Mouse (Mus musculus) midbrain, embryonic 13.5 days (tissue): Measurements from ENCODE around the gene Hist1h1t. TPM values are rescaled to one million over a fixed set of nuclear protein-coding genes. Genes with fewer than 3 reads are reported as not detected.

Source experiments
- ATAC-seq: fragments of 200-750 bp; cut with Nextera tagmentation; 2 replicates; pipeline ENCODE4 v1.8.0; 2017; ENCODE audit warnings: mild to moderate bottlenecking, moderate TSS enrichment, moderate library complexity
- H3K27ac ChIP-seq: fragments of 300-500 bp; sonication (generic); 2 replicates; pipeline ENCODE4 v1.5.1; 2015; ENCODE audit warnings: inconsistent platforms, mild to moderate bottlenecking, moderate library complexity
- H3K27me3 ChIP-seq: fragments of 300-500 bp; sonication (generic); 2 replicates; pipeline ENCODE4 v1.6.1; 2015; ENCODE audit warnings: mild to moderate bottlenecking, inconsistent platforms
- H3K36me3 ChIP-seq: fragments of 300-500 bp; sonication (generic); 2 replicates; pipeline ENCODE4 v1.6.1; 2015; ENCODE audit warnings: mild to moderate bottlenecking, inconsistent platforms
- H3K4me1 ChIP-seq: fragments of 300-500 bp; sonication (generic); replicated peaks from 2 replicates; pipeline ENCODE4 v1.6.1; 2015; ENCODE audit warnings: inconsistent platforms
- H3K4me2 ChIP-seq: fragments of 300-500 bp; sonication (generic); replicated peaks from 2 replicates; pipeline ENCODE4 v1.6.1; 2015; ENCODE audit warnings: moderate library complexity, mild to moderate bottlenecking, inconsistent platforms
- H3K4me3 ChIP-seq: fragments of 300-500 bp; sonication (generic); replicated peaks from 2 replicates; pipeline ENCODE4 v1.5.1; 2015; ENCODE audit warnings: mild to moderate bottlenecking, inconsistent platforms
- H3K9ac ChIP-seq: fragments of 300-500 bp; sonication (generic); replicated peaks from 2 replicates; pipeline ENCODE4 v1.6.1; 2015; ENCODE audit warnings: mild to moderate bottlenecking, inconsistent platforms
- H3K9me3 ChIP-seq: fragments of 300-500 bp; sonication (generic); 2 replicates; pipeline ENCODE4 v1.6.1; 2016; ENCODE audit warnings: mild to moderate bottlenecking, inconsistent platforms
- WGBS: fragments of 180-500 bp; shearing (Covaris S2); methylation state at CpG from one replicate; pipeline ENCODE4 v1.1.7; 2015; 5-methylcytosine and 5-hydroxymethylcytosine counted together
- microRNA-seq: library from miRNA; unstranded; fragments of <30 nt; microRNA quantifications from one replicate; pipeline ENCODE4, GENCODE M21; 2016
- polyA plus RNA-seq: library from polyadenylated mRNA; unstranded; fragments of >200 nt; fragmentation: Nextera tagmentation; extraction: Ambion mirVana; gene quantifications from 2 replicates; pipeline ENCODE4 v1.2.1, GENCODE M21; 2015

Gene Hist1h1t
- polyA plus RNA-seq, 1 experiment from 2014 or later, result not detected

DNA sequence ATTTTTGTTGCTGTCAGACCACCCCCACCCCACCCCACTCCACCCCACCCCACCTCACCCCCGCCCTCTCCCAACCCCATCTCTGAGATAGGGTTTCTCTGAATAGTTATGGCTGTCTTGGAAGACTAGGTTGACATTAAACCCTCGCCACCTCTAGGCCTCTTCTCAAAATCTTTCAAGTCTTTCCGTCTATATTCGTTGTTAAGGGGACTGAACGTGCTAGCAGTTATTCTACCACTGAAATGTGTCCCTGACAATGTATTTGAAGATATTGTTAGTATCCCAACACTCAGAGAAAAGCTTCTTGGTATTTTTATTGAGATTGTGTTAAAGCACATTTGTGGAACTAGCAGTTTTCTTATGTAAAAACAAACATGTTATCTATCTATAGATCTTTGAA is 45.3 kb downstream of the Hist1h1t start:
- H3K27me3 ChIP-seq, result no peaks in the 10 kb centered on the region
- H3K4me1 ChIP-seq, result peaks cover 33% of the 10 kb centered on the region
- no peak overlapping the region for H3K27ac ChIP-seq
- no peaks in the 10 kb centered on the region for H3K36me3 ChIP-seq
- H3K4me3 ChIP-seq, result no peak overlapping the region
- H3K9me3 ChIP-seq, result no peaks in the 10 kb centered on the region
- H3K9ac ChIP-seq, result no peak overlapping the region
- ATAC-seq, result no peak
- 64% methylated on average over 5 of the region's 5 CpGs for WGBS
- H3K4me2 ChIP-seq, result peak overlapping the region; percentile 100; the same call in 1 of the 2 replicates

DNA sequence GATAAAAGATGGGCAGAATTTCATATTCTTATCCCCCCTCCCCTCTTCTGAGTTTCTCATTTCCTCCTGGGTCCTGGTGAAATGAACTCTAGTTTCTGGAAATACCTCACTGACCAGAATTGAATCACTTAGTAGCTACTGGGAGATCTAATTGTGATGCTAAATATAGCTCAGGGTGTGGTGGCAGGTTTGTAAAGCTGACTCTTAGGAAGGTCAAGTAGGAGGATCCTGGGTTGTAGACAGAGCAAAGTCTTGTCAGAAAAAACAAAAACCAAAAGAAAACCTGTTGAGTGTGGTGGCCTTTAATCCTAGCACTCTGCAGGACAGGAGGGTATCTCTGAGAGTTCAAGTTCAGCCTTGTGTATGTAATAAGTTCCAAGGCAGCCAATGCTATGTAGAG is 46.4 kb downstream of the Hist1h1t start:
- ATAC-seq, result no peak

DNA sequence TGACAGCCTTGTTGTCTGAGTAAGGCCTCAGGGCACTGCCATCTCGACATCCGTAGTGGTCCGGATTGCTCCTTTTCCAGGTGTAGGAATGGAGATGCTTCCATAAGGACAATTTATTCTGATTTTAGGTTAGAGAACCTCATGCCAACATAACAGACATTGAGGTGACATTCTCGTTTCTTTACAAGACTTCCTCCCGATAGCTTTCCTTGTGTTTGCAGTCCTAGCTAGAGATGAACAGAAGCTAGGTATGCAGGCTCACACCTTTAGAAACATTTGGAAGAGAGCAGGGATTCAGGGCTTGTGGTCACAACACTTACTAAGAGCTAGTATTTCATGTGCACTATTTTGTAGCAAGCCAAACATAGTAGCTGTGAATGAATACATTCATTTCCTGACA is 47.6 kb downstream of the Hist1h1t start:
- no peak overlapping the region for H3K9ac ChIP-seq
- ATAC-seq, result no peak
- no peak overlapping the region for H3K27ac ChIP-seq
- peaks cover 41% of the 10 kb centered on the region for H3K4me1 ChIP-seq
- H3K27me3 ChIP-seq, result no peaks in the 10 kb centered on the region
- 80% methylated on average over 5 of the region's 5 CpGs for WGBS
- no peak overlapping the region for H3K4me3 ChIP-seq
- no peaks in the 10 kb centered on the region for H3K36me3 ChIP-seq
- no peaks in the 10 kb centered on the region for H3K9me3 ChIP-seq
- H3K4me2 ChIP-seq, result no peak overlapping the region

More for the DNA sequence above, 46.4 kb downstream of the Hist1h1t start:
- Histone ChIP-seq H3K4me1 (peaks cover 35% of the 10 kb centered on the region), H3K9me3 (no peaks in the 10 kb centered on the region), H3K9ac (no peak overlapping the region), H3K4me2 (no peak overlapping the region), H3K4me3 (no peak overlapping the region), H3K27me3 (no peaks in the 10 kb centered on the region), H3K27ac (no peak overlapping the region), H3K36me3 (no peaks in the 10 kb centered on the region)

DNA sequence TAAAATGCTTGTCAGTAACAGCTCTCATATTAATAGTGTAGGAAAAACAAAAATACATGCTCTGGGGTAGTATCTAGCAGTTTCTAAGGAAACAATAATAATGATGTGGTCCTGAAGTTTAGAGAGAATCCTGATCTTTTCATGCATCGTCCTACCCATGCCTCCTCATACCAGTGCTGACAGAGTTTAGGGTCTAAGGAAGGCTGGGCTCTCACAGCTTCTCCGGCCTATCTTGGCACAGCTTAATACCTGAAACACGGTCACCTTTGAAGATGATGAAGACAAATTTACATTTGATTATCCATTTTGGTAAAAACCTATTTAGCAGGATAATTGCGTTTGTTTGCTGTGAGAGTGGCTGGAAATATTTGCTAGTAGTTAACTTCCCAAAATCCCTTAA is 48.3 kb downstream of the Hist1h1t start:
- 39% methylated on average over 4 of the region's 4 CpGs for WGBS
- no peaks in the 10 kb centered on the region for H3K27me3 ChIP-seq
- peak overlapping the region; percentile 39; the same call in 1 of the 2 replicates for H3K4me3 ChIP-seq
- no peaks in the 10 kb centered on the region for H3K36me3 ChIP-seq
- H3K4me1 ChIP-seq, result peaks cover 41% of the 10 kb centered on the region
- no peak overlapping the region for H3K9ac ChIP-seq
- peak overlapping the region; percentile 66; the same call in 1 of the 2 replicates for H3K4me2 ChIP-seq
- ATAC-seq, result no peak
- no peaks in the 10 kb centered on the region for H3K9me3 ChIP-seq
- peak overlapping the region; percentile 19; the same call in 1 of the 2 replicates for H3K27ac ChIP-seq

DNA sequence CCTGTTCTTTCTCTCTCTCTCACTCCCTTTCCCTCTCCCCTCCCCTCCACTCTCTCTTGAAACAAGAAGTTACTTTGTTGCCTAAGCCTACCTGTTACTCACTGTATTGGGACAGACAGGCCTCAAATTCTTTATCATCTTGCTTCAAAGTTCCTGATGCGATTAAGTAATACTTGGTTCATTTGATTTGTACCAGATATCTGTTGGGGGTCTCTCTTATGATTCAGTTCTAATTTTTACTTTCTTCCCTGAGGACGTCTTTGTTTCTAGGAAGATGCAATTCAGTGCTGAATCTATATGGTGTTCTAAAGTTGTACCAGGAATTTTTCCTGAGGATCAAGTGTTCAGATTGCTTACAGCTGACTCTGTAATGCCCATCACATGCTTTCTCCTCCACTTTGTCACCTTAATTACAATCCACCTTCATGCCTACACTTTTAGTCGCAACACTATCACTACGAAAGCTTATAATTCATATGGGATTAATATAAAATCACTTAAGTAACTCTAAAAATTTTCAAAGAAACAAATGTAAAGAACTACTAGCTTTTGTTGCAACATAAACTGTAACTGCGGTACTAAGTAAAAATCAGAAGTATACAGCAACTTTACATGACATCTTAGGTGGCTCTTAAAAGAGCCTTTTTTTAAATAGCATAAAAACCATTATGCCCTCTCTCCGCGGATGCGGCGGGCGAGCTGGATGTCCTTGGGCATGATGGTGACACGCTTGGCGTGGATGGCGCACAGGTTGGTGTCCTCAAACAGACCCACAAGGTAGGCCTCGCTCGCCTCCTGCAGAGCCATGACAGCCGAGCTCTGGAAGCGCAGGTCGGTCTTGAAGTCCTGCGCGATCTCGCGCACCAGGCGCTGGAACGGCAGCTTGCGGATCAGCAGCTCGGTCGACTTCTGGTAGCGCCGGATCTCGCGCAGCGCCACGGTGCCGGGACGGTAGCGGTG is 49.1 kb downstream of the Hist1h1t start:
- Histone ChIP-seq H3K27ac (peak overlapping the region; percentile 19; the same call in 1 of the 2 replicates), H3K9ac (peak overlapping the region; percentile 39; the same call in 1 of the 2 replicates), H3K27me3 (no peaks in the 10 kb centered on the region), H3K9me3 (no peaks in the 10 kb centered on the region), H3K4me2 (peak overlapping the region; percentile 66), H3K4me3 (peak overlapping the region; percentile 39), H3K36me3 (no peaks in the 10 kb centered on the region), H3K4me1 (peaks cover 34% of the 10 kb centered on the region)
- no peak for ATAC-seq
- WGBS, result 2% methylated on average over 15 of the region's 36 CpGs

DNA sequence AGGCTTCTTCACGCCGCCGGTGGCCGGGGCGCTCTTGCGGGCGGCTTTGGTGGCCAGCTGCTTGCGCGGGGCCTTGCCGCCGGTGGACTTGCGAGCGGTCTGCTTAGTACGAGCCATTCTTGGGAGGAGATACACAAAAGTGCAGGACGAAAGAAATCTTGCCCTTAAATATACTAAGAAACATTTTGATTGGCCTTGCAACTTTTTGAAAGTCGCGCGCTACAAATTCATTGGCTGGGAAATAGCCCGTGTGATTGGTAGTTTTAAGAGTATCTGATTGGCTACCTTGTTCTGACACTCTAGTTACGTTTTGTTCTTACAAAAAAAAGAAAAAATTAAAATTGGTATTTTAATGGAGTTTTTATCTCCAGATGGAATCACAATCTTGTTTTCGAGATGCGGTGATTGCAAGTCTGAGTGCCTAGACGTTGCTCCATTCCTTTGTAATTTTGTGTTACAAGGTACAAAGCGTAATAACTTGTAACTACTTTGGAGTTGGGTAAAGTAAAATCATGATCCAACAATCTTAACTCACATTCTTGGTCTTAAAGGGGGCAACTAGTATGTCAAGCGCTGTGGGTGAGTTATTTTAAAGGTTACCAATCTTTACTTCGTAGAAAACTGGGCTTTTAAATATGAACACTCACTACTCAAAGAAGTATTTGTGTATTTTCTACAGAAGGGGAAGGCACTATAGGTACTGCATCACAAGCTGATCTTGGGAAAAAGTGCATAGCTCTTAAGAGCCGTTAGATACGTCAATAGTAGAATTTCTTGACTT is 50.0 kb downstream of the Hist1h1t start, which contains the start of gene Hist1h3c:
Gene Hist1h3c (minus strand): TSS at position 222 of the 781 bp plus-strand sequence.
- Histone ChIP-seq H3K36me3 (no peaks in the 10 kb centered on the region), H3K27me3 (no peaks in the 10 kb centered on the region), H3K4me1 (peaks cover 25% of the 10 kb centered on the region), H3K4me2 (peak within 1 kb of the TSS; percentile 66), H3K9ac (peak within 1 kb of the TSS; percentile 50), H3K27ac (peak within 1 kb of the TSS; percentile 94), H3K9me3 (no peaks in the 10 kb centered on the region), H3K4me3 (peak within 1 kb of the TSS; percentile 39)
- under 1% methylated on average over 25 of the region's 28 CpGs for WGBS
- peak; percentile 58 for ATAC-seq

Small RNA genes within 50 kb of the gene (microRNA-seq; reads per million reads assigned to microRNA genes)
- gene Gm44314, result not detected
- gene Gm44350, result not detected

Other genes with a start within 250 kb of the Hist1h1t start
- 0.04 and 0.13 TPM in 2 replicates for gene Btn1a1, start 229.9 kb upstream of the Hist1h1t start, polyA plus RNA-seq
- gene Btn2a2, start 207.0 kb upstream of the Hist1h1t start, polyA plus RNA-seq, result 0.13 TPM in 2 replicates
- 6.4 and 7.4 TPM in 2 replicates for gene Hist1h4h, start 164.8 kb upstream of the Hist1h1t start, polyA plus RNA-seq
- gene Hist1h2af, start 161.9 kb upstream of the Hist1h1t start, polyA plus RNA-seq, result 1.3 and 3.0 TPM in 2 replicates
- gene Hist1h3g, start 160.4 kb upstream of the Hist1h1t start, polyA plus RNA-seq, result 3.1 and 5.3 TPM in 2 replicates
- gene Hist1h2bh, start 152.4 kb upstream of the Hist1h1t start, polyA plus RNA-seq, result 0.31 and 0.35 TPM in 2 replicates
- 0.75 and 0.84 TPM in 2 replicates for gene Hist1h3f, start 151.8 kb upstream of the Hist1h1t start, polyA plus RNA-seq
- gene Hist1h4f, start 144.2 kb upstream of the Hist1h1t start, polyA plus RNA-seq, result not detected in 2 replicates
- 0.23 and 0.24 TPM in 2 replicates for gene Hist1h1d, start 142.6 kb upstream of the Hist1h1t start, polyA plus RNA-seq
- gene Hist1h3e, start 133.4 kb upstream of the Hist1h1t start, polyA plus RNA-seq, result 3.1 and 4.7 TPM in 2 replicates
- 51.6 and 53.6 TPM in 2 replicates for gene Hist1h2ae, start 124.6 kb upstream of the Hist1h1t start, polyA plus RNA-seq
- gene Hist1h2bg, start 124.4 kb upstream of the Hist1h1t start, polyA plus RNA-seq, result 4.1 and 7.5 TPM in 2 replicates
- gene Hist1h2bf, start 121.6 kb upstream of the Hist1h1t start, polyA plus RNA-seq, result 3.3 and 4.5 TPM in 2 replicates
- gene Hist1h2ad, start 121.4 kb upstream of the Hist1h1t start, polyA plus RNA-seq, result 0.93 and 1.7 TPM in 2 replicates
- 2.1 and 3.1 TPM in 2 replicates for gene Hist1h3d, start 120.1 kb upstream of the Hist1h1t start, polyA plus RNA-seq
- gene Hist1h4d, start 114.2 kb upstream of the Hist1h1t start, polyA plus RNA-seq, result 74.3 and 84.0 TPM in 2 replicates
- gene Hist1h2be, start 74.7 kb upstream of the Hist1h1t start, polyA plus RNA-seq, result 1.4 and 2.0 TPM in 2 replicates
- 12.6 and 15.0 TPM in 2 replicates for gene Hist1h1e, start 73.3 kb upstream of the Hist1h1t start, polyA plus RNA-seq
- 0.69 and 1.1 TPM in 2 replicates for gene Hist1h2ac, start 11.9 kb upstream of the Hist1h1t start, polyA plus RNA-seq
- 22.2 and 24.4 TPM in 2 replicates for gene Hist1h2bc, start 11.6 kb upstream of the Hist1h1t start, polyA plus RNA-seq
- 5.1 and 5.8 TPM in 2 replicates for gene Hist1h4c, start 2.6 kb downstream of the Hist1h1t start, polyA plus RNA-seq
- gene Hfe, start 15.0 kb downstream of the Hist1h1t start, polyA plus RNA-seq, result 2.0 and 2.7 TPM in 2 replicates
- gene Hist1h1c, start 43.0 kb downstream of the Hist1h1t start, polyA plus RNA-seq, result 9.8 and 11.1 TPM in 2 replicates
- gene Hist1h3c, start 49.8 kb downstream of the Hist1h1t start, polyA plus RNA-seq, result 3.2 and 4.4 TPM in 2 replicates
- gene Hist1h2bb, start 50.9 kb downstream of the Hist1h1t start, polyA plus RNA-seq, result 2.8 and 3.2 TPM in 2 replicates
- 28.4 and 31.0 TPM in 2 replicates for gene Hist1h2ab, start 55.3 kb downstream of the Hist1h1t start, polyA plus RNA-seq
- gene Hist1h3b, start 56.5 kb downstream of the Hist1h1t start, polyA plus RNA-seq, result 6.3 and 8.7 TPM in 2 replicates
- 4.6 and 5.2 TPM in 2 replicates for gene Hist1h4b, start 61.2 kb downstream of the Hist1h1t start, polyA plus RNA-seq
- 0.44 and 0.57 TPM in 2 replicates for gene Hist1h4a, start 65.4 kb downstream of the Hist1h1t start, polyA plus RNA-seq
- 1.4 and 3.3 TPM in 2 replicates for gene Hist1h3a, start 66.6 kb downstream of the Hist1h1t start, polyA plus RNA-seq
- gene Hist1h1a, start 67.9 kb downstream of the Hist1h1t start, polyA plus RNA-seq, result 1.6 and 2.2 TPM in 2 replicates
- gene Trim38, start 74.1 kb downstream of the Hist1h1t start, polyA plus RNA-seq, result 0.15 TPM in 1 of 2 replicates, not detected in the other
- not detected in 2 replicates for gene Slc17a2, start 111.2 kb downstream of the Hist1h1t start, polyA plus RNA-seq
- not detected in 2 replicates for gene Slc17a3, start 143.6 kb downstream of the Hist1h1t start, polyA plus RNA-seq
- gene Slc17a1, start 171.9 kb downstream of the Hist1h1t start, polyA plus RNA-seq, result 0.08 TPM in 1 of 2 replicates, not detected in the other
- not detected in 2 replicates for gene Slc17a4, start 219.2 kb downstream of the Hist1h1t start, polyA plus RNA-seq
- not detected in 2 replicates for gene Hist1h2ba, start 238.3 kb downstream of the Hist1h1t start, polyA plus RNA-seq
- gene Hist1h2aa, start 238.6 kb downstream of the Hist1h1t start, polyA plus RNA-seq, result not detected in 2 replicates